Mouse (Mus musculus) hematopoietic multipotent progenitor cell, adult 10-12 weeks (in vitro differentiated cells): Measurements from ENCODE around the gene Hspa4. TPM values are rescaled to one million over a fixed set of nuclear protein-coding genes. Genes with fewer than 3 reads are reported as not detected.

Experiments used
- polyA plus RNA-seq: library from polyadenylated mRNA; stranded (reverse); fragments of >175 nt; gene quantifications from 2 replicates; pipeline ENCODE4 v1.2.3, GENCODE M21; 2012; ENCODE audit warnings: low replicate concordance

Hspa4 gene
- 23.0 and 23.9 TPM in 2 replicates for polyA plus RNA-seq

DNA sequence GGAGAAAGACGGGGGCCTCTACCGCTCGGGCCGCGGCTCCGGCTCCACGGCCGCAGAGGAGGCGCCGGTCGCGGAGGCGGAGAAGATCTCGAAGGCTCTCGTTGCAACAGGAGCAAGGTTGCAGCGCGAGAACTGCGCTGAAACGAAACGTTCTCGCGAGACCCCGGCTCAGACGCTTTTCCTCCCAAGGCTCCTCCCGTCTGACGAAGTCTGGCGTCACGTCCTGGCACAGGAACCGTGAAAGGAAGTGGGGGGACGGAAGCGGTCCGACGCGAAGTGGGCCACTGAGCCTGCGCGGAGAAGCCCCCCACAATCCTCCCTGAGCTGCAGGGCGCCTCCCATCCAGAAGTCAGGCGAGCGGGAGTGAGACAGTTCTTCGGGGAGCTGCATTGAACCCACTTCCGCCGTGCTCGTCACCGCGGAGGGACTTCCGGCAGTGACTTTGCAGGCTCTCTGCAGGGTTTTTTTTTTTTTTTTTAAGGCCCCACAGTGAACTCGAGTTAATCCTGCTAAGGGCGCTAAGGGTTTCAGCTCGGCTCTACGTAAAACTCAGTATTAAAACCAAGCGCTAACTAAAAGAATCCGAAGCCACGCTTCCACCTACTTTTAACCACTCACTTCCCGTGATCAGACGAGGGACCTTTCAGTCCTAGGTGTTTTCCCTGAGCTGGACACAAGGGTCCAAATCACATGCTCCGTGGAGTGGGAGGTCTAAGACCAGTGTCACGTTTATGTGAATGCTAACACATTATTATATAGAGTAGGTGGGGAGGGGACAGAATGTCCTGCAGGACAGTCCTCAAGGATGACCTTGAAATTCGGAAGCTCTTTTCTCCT, at the start of gene Hspa4:
TSS of gene Hspa4 (minus strand) at position 128 of the 837 bp plus-strand sequence.

DNA sequence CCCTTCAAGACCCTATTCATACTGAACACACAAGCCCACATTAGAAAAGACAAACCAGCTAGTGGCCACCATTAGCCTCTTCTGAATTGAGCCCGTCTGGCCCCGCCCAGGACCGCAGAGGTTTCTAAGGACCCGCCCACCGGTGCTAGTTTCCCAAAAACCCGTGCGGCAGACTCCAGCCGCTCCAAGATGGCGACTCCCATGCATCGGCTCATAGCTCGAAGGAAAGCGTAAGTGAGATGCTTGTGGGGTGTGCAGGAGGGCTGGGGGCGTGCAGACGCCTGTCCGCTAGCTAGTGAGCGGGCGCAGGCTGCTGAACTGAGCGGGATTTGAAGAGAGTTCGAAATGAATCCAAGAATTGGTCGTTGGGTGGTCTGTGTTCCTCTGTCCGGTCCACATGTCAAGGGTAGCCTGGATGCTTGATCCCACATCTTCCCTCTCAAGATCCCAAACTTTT, 24.3 kb upstream of the Hspa4 start, which contains the start of gene Zcchc10:
TSS of gene Zcchc10 (plus strand) at position 168 of the 457 bp plus-strand sequence.

Other genes starting within 250 kb of the Hspa4 start
- gene Zcchc10, start 24.2 kb upstream of the Hspa4 start, polyA plus RNA-seq = 0.71 and 1.5 TPM in 2 replicates
- gene Aff4, start 50.4 kb upstream of the Hspa4 start, polyA plus RNA-seq = 7.9 and 8.0 TPM in 2 replicates
- gene Leap2, start 122.7 kb upstream of the Hspa4 start, polyA plus RNA-seq = not detected in 2 replicates
- 64.2 and 119 TPM in 2 replicates for gene Uqcrq, start 130.4 kb upstream of the Hspa4 start, polyA plus RNA-seq
- gene Gdf9, start 130.6 kb upstream of the Hspa4 start, polyA plus RNA-seq = 0.14 and 0.24 TPM in 2 replicates
- not detected in 2 replicates for gene Gm10447, start 156.7 kb upstream of the Hspa4 start, polyA plus RNA-seq
- 0.13 and 0.28 TPM in 2 replicates for gene Shroom1, start 156.7 kb upstream of the Hspa4 start, polyA plus RNA-seq
- gene Gm9837, start 170.0 kb upstream of the Hspa4 start, polyA plus RNA-seq = not detected in 2 replicates
- not detected in 2 replicates for gene Gm9945, start 179.7 kb upstream of the Hspa4 start, polyA plus RNA-seq
- 0.83 and 6.3 TPM in 2 replicates for gene Sowaha, start 179.8 kb upstream of the Hspa4 start, polyA plus RNA-seq
- 9.5 and 20.4 TPM in 2 replicates for gene Sept8, start 218.8 kb upstream of the Hspa4 start, polyA plus RNA-seq